ENCODE assay signal across 8 mouse cellular contexts in the genomic region with DNA sequence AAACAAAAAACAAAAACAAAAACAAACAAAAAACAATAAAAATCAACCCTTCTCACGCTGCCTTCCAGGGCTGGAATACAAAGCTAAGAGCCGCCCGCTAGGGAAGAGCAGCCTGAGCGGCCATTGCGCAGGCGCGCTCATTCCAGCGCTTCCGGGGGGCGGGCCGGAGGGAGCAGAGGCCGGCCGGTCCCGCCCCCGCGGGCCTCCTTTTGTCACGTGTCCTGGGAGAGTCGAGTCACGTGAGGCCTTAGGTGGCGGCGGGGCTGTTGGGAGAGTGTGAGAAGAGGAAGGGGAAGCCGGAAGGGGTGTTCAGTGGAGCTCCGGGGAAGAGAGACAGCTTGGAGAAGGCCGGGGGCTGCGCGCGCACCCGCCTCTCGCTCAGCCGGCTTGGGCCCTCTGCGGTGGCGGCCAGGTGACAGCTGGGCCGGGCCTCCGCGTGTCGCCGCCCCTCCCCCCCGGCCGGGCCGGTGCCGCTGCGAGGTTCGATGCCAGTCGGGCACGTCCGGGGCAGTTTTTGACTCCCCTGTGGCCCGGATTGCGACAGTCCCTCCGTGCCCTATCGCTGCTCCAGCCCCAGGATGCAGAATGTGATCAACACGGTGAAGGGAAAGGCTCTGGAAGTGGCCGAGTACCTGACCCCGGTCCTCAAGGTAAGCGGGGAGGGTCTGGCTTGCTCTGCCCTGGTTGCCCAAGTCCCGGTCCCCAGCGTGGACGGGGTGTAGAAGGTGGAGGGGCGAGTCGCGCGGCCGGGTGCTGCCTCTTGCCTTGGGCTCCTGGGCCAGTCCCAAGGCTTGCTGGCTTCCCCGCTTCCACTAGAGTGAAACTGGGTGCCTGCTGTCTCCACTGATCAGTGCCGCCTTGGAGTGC. TPM values are rescaled to one million over a fixed set of nuclear protein-coding genes. Genes with fewer than 3 reads are reported as not detected.
A peak's percentile ranks its signal among the peaks of the same experiment; 100 is the strongest.
DNase-seq lines count a peak whose midpoint lies in the region; ATAC-seq and TF ChIP-seq lines count a peak whose summit lies in the region.

A gene (minus strand): TSS at position 185 of the 867 bp plus-strand sequence.
A gene (plus strand): TSS at position 264 of the 867 bp plus-strand sequence.

- peak; percentile 99 for ATAC-seq in forebrain, embryonic 12.5 days (ENCODE audit: low FRiP score)
- ATAC-seq in heart, postnatal 0 days (ENCODE audit: insufficient read depth, low read depth): peak; percentile 98
- peak; percentile 92 for ATAC-seq in liver, embryonic 16.5 days (ENCODE audit: low read depth)
- ATAC-seq in neural tube, embryonic 13.5 days (ENCODE audit: low read depth): peak; percentile 99

- no peak for TF ChIP-seq CTCF in E14TG2a.4 (conservative IDR thresholded peaks at IDR 0.05; ENCODE audit: low read length)
- no peak for TF ChIP-seq CTCF in heart, postnatal 0 days (IDR thresholded peaks at IDR 0.05; ENCODE audit: low read depth)
- TF ChIP-seq CTCF in testis, adult 2 months (IDR thresholded peaks at IDR 0.05; ENCODE audit: control insufficient read depth, insufficient read depth, insufficient replicate concordance, low read depth, low read length): no peak; the same call in 1 of the 2 replicates

- H3K9me3 ChIP-seq in E14TG2a.4 (ENCODE audit: low read length): no peaks in the 10 kb centered on the region
- H3K9me3 ChIP-seq in forebrain, embryonic 12.5 days: no peaks in the 10 kb centered on the region
- H3K9me3 ChIP-seq in heart, postnatal 0 days (replicated peaks; ENCODE audit: control insufficient read depth, low read length): no peaks in the 10 kb centered on the region
- no peaks in the 10 kb centered on the region for H3K9me3 ChIP-seq in liver, embryonic 16.5 days (replicated peaks; ENCODE audit: control insufficient read depth, low read length)
- no peaks in the 10 kb centered on the region for H3K9me3 ChIP-seq in neural tube, embryonic 13.5 days

- H3K27me3 ChIP-seq in E14TG2a.4 (ENCODE audit: insufficient read depth, low read length): no peaks in the 10 kb centered on the region
- H3K27me3 ChIP-seq in forebrain, embryonic 12.5 days: no peaks in the 10 kb centered on the region
- H3K27me3 ChIP-seq in heart, postnatal 0 days (ENCODE audit: control insufficient read depth, insufficient read depth, low read length): no peaks in the 10 kb centered on the region
- H3K27me3 ChIP-seq in liver, embryonic 16.5 days (ENCODE audit: control insufficient read depth, insufficient read depth, low read depth, low read length): no peaks in the 10 kb centered on the region
- H3K27me3 ChIP-seq in neural tube, embryonic 13.5 days: no peaks in the 10 kb centered on the region
- H3K27me3 ChIP-seq in testis, adult 2 months (ENCODE audit: control insufficient read depth, insufficient read depth, low read length): no peaks in the 10 kb centered on the region

- peak; percentile 43 for TF ChIP-seq POLR2A in testis, adult 2 months (IDR thresholded peaks at IDR 0.05; ENCODE audit: control insufficient read depth, low read depth, low read length)

- H3K9ac ChIP-seq in forebrain, embryonic 12.5 days: peak within 1 kb of the TSS; percentile 88
- H3K9ac ChIP-seq in heart, postnatal 0 days (replicated peaks; ENCODE audit: low read depth, low read length): peak within 1 kb of the TSS; percentile 95
- H3K9ac ChIP-seq in liver, embryonic 16.5 days (ENCODE audit: low read depth, low read length): peak within 1 kb of the TSS; percentile 77
- H3K9ac ChIP-seq in neural tube, embryonic 13.5 days: peak within 1 kb of the TSS; percentile 93

- peak within 1 kb of the TSS; percentile 85 for H3K4me2 ChIP-seq in forebrain, embryonic 12.5 days
- H3K4me2 ChIP-seq in heart, postnatal 0 days (ENCODE audit: low read depth, low read length): peak within 1 kb of the TSS; percentile 71
- peak within 1 kb of the TSS; percentile 90 for H3K4me2 ChIP-seq in liver, embryonic 16.5 days (ENCODE audit: low read depth, low read length)
- peak within 1 kb of the TSS; percentile 86 for H3K4me2 ChIP-seq in neural tube, embryonic 13.5 days

- H3K27ac ChIP-seq in forebrain, embryonic 12.5 days: peak within 1 kb of the TSS; percentile 94
- H3K27ac ChIP-seq in heart, postnatal 0 days (ENCODE audit: low read depth): peak within 1 kb of the TSS; percentile 97
- H3K27ac ChIP-seq in liver, embryonic 16.5 days (ENCODE audit: low read length): peak within 1 kb of the TSS; percentile 91
- peak within 1 kb of the TSS; percentile 95 for H3K27ac ChIP-seq in neural tube, embryonic 13.5 days (replicated peaks)
- peak within 1 kb of the TSS; percentile 92 for H3K27ac ChIP-seq in testis, adult 2 months (ENCODE audit: control insufficient read depth, insufficient read depth, low read depth, low read length)

- H3K4me1 ChIP-seq in E14TG2a.4 (replicated peaks; ENCODE audit: low read depth, low read length): peaks cover 13% of the 10 kb centered on the region
- H3K4me1 ChIP-seq in forebrain, embryonic 12.5 days: peaks cover 23% of the 10 kb centered on the region
- peaks cover 9% of the 10 kb centered on the region; the same call in 1 of the 2 replicates for H3K4me1 ChIP-seq in heart, postnatal 0 days (ENCODE audit: control insufficient read depth, insufficient read depth)
- peaks cover 6% of the 10 kb centered on the region for H3K4me1 ChIP-seq in liver, embryonic 16.5 days (ENCODE audit: control insufficient read depth, low read depth, low read length)
- peaks cover 29% of the 10 kb centered on the region for H3K4me1 ChIP-seq in neural tube, embryonic 13.5 days (replicated peaks)
- H3K4me1 ChIP-seq in testis, adult 2 months (ENCODE audit: control insufficient read depth, insufficient read depth, low read length): peaks cover 3% of the 10 kb centered on the region; the same call in 1 of the 2 replicates

- no peak for TF ChIP-seq EP300 in heart, postnatal 0 days (IDR thresholded peaks at IDR 0.05; ENCODE audit: low read depth)

- peak within 1 kb of the TSS; percentile 94 for H3K4me3 ChIP-seq in E14TG2a.4 (replicated peaks; ENCODE audit: low read length)
- peak within 1 kb of the TSS; percentile 84 for H3K4me3 ChIP-seq in forebrain, embryonic 12.5 days (replicated peaks)
- H3K4me3 ChIP-seq in heart, postnatal 0 days (ENCODE audit: low read depth, low read length): peak within 1 kb of the TSS; percentile 96
- peak within 1 kb of the TSS; percentile 69 for H3K4me3 ChIP-seq in liver, embryonic 16.5 days (ENCODE audit: low read depth, low read length)
- peak within 1 kb of the TSS; percentile 72 for H3K4me3 ChIP-seq in neural tube, embryonic 13.5 days
- H3K4me3 ChIP-seq in testis, adult 2 months (ENCODE audit: control insufficient read depth, low read depth, low read length): peak within 1 kb of the TSS; percentile 90

- H3K36me3 ChIP-seq in E14TG2a.4 (ENCODE audit: insufficient read depth, low read length): no peaks in the 10 kb centered on the region
- peaks cover 9% of the 10 kb centered on the region; the same call in 1 of the 2 replicates for H3K36me3 ChIP-seq in forebrain, embryonic 12.5 days (replicated peaks)
- peaks cover 15% of the 10 kb centered on the region; the same call in 1 of the 2 replicates for H3K36me3 ChIP-seq in heart, postnatal 0 days (replicated peaks; ENCODE audit: control insufficient read depth, insufficient read depth, low read length)
- no peaks in the 10 kb centered on the region for H3K36me3 ChIP-seq in liver, embryonic 16.5 days (ENCODE audit: control insufficient read depth, insufficient read depth)
- H3K36me3 ChIP-seq in neural tube, embryonic 13.5 days: peaks cover 24% of the 10 kb centered on the region; the same call in 1 of the 2 replicates
- no peaks in the 10 kb centered on the region; the same call in 1 of the 2 replicates for H3K36me3 ChIP-seq in testis, adult 2 months (ENCODE audit: control insufficient read depth, insufficient read depth, low read length)

- under 1% methylated on average over 57 of the region's 64 CpGs for WGBS in forebrain, embryonic 12.5 days
- WGBS in heart, postnatal 0 days: 1% methylated on average over 53 of the region's 64 CpGs
- WGBS in liver, embryonic 16.5 days (ENCODE audit: insufficient replicate concordance): under 1% methylated on average over 53 of the region's 64 CpGs
- 0% methylated on average over 64 of the region's 64 CpGs for WGBS in neural tube, embryonic 13.5 days

- peak; percentile 89 for DNase-seq in c-Kit-positive CD71-positive TER-119-positive erythroid progenitor cells, embryonic 14.5 days (ENCODE audit: low spot score)
- peak; percentile 99 for DNase-seq in heart, postnatal 0 days (ENCODE audit: low spot score)
- DNase-seq in kidney, postnatal 4 days: peak; percentile 96 to 98

RNA-seq across cellular contexts. Expression of the first gene that starts in this region (rescaled TPM):
- 20.5 and 22.0 TPM in 2 replicates for polyA plus RNA-seq in forebrain, embryonic 12.5 days (2016; fragmentation: Nextera tagmentation; extraction: Ambion mirVana)
- total RNA-seq in heart, postnatal 0 days (2014; rRNA removed; ENCODE audit: low replicate concordance): 20.5 and 47.7 TPM in 2 replicates
- 11.6 and 12.0 TPM in 2 replicates for polyA plus RNA-seq in heart, postnatal 0 days (2015; fragmentation: Nextera tagmentation; extraction: Ambion mirVana)
- 7.6 and 9.4 TPM in 2 replicates for polyA plus RNA-seq in liver, embryonic 16.5 days (2015; fragmentation: Nextera tagmentation; extraction: Ambion mirVana)
- 31.1 and 33.4 TPM in 2 replicates for polyA plus RNA-seq in neural tube, embryonic 13.5 days (2015; fragmentation: Nextera tagmentation; extraction: Ambion mirVana)
- polyA plus RNA-seq in testis, adult 2 months (2012; rRNA removed): 47.7 and 65.0 TPM in 2 replicates

RNA-seq across cellular contexts. Expression of the second gene that starts in this region (rescaled TPM):
- polyA plus RNA-seq in forebrain, embryonic 12.5 days (2016; fragmentation: Nextera tagmentation; extraction: Ambion mirVana): 38.9 and 43.1 TPM in 2 replicates
- 4.5 and 5.6 TPM in 2 replicates for total RNA-seq in heart, postnatal 0 days (2014; rRNA removed; ENCODE audit: low replicate concordance)
- polyA plus RNA-seq in heart, postnatal 0 days (2015; fragmentation: Nextera tagmentation; extraction: Ambion mirVana): 30.1 and 31.2 TPM in 2 replicates
- polyA plus RNA-seq in liver, embryonic 16.5 days (2015; fragmentation: Nextera tagmentation; extraction: Ambion mirVana): 14.8 and 15.1 TPM in 2 replicates
- polyA plus RNA-seq in neural tube, embryonic 13.5 days (2015; fragmentation: Nextera tagmentation; extraction: Ambion mirVana): 60.4 and 61.6 TPM in 2 replicates
- 9.6 and 11.2 TPM in 2 replicates for polyA plus RNA-seq in testis, adult 2 months (2012; rRNA removed)

Comparison
In these comparisons a context has a peak if more than half of its experiments do, and no peak if none do; other contexts are left out.
1. Peak in every context shown above with its lines: DNase-seq, ATAC-seq, H3K4me3 ChIP-seq and H3K27ac ChIP-seq.